Mouse (Mus musculus) CH12.LX (cell line): ENCODE measurements around the gene Bmp6.

ENCODE experiments used
- CHD2 ChIP-seq: IDR thresholded peaks from 2 replicates; pipeline ENCODE4 v1.6.1; 2011; ENCODE audit warnings: low read length, improper control_type of control experiment
- CTCF ChIP-seq, 2 experiments: IDR thresholded peaks in 1 of 2; conservative IDR thresholded peaks in 1 of 2; 2 replicates each; pipeline ENCODE4 v1.5.1; 2011 to 2012; ENCODE audit warnings: low read depth in 2 of 2, low read length in 2 of 2, improper control_type of control experiment in 1 of 2, inconsistent platforms in 1 of 2, mild to moderate bottlenecking in 1 of 2, moderate library complexity in 1 of 2
- EP300 ChIP-seq: IDR thresholded peaks from 2 replicates; pipeline ENCODE4 v1.6.1; 2011; ENCODE audit warnings: low read length, improper control_type of control experiment
- GABPA ChIP-seq: IDR thresholded peaks from 2 replicates; pipeline ENCODE4 v1.6.1; 2012; ENCODE audit warnings: low read depth, low read length, improper control_type of control experiment, inconsistent platforms; ENCODE audit not compliant: insufficient replicate concordance
- JUND ChIP-seq: conservative IDR thresholded peaks from 2 replicates; pipeline ENCODE4 v1.6.1; 2011; ENCODE audit warnings: low read depth, low read length, improper control_type of control experiment
- KAT2A ChIP-seq: IDR thresholded peaks from 2 replicates; pipeline ENCODE4 v1.6.1; 2012; ENCODE audit warnings: low read length, improper control_type of control experiment, inconsistent platforms; ENCODE audit not compliant: insufficient replicate concordance
- MAFK ChIP-seq: IDR thresholded peaks from 2 replicates; pipeline ENCODE4 v1.6.1; 2011; ENCODE audit warnings: low read length, improper control_type of control experiment; ENCODE audit not compliant: insufficient replicate concordance
- MAX ChIP-seq: IDR thresholded peaks from 2 replicates; pipeline ENCODE4 v1.6.1; 2011; ENCODE audit warnings: low read length, improper control_type of control experiment
- NELFE ChIP-seq: IDR thresholded peaks from 2 replicates; pipeline ENCODE4 v1.6.1; 2011; ENCODE audit warnings: low read depth, low read length, improper control_type of control experiment
- POLR2A ChIP-seq: IDR thresholded peaks from 2 replicates; pipeline ENCODE4 v1.6.1; 2011; ENCODE audit warnings: low read depth, mild to moderate bottlenecking, improper control_type of control experiment, low read length
- POLR2AphosphoS2 ChIP-seq: IDR thresholded peaks from 2 replicates; pipeline ENCODE4 v1.6.1; 2011; ENCODE audit warnings: low read depth, low read length, improper control_type of control experiment
- TCF12 ChIP-seq: IDR thresholded peaks from 2 replicates; pipeline ENCODE4 v1.6.1; 2014; ENCODE audit warnings: low read depth, mild to moderate bottlenecking, inconsistent platforms, low read length, improper control_type of control experiment
- USF1 ChIP-seq: IDR thresholded peaks from 2 replicates; pipeline ENCODE4 v1.6.1; 2014; ENCODE audit warnings: low read depth, mild to moderate bottlenecking, inconsistent platforms, low read length, improper control_type of control experiment

- TF ChIP-seq CTCF (conservative IDR thresholded peaks at IDR 0.05 in 1 of 2, IDR thresholded peaks at IDR 0.05 in 1 of 2; ENCODE audit: low read depth in 2 of 2, low read length in 2 of 2) (no peak), POLR2A (no peak), USF1 (no peak), MAFK (no peak), GABPA (no peak), MAX (no peak), POLR2AphosphoS2 (no peak), KAT2A (no peak), CHD2 (no peak), EP300 (no peak), NELFE (no peak), JUND (no peak), TCF12 (no peak)
Observed at GRCm38 (mm10) chr13:38400662-38401061, 55.8 kb downstream of the Bmp6 start.
